Mouse (Mus musculus): ENCODE results near the gene Asb7.

DNA sequence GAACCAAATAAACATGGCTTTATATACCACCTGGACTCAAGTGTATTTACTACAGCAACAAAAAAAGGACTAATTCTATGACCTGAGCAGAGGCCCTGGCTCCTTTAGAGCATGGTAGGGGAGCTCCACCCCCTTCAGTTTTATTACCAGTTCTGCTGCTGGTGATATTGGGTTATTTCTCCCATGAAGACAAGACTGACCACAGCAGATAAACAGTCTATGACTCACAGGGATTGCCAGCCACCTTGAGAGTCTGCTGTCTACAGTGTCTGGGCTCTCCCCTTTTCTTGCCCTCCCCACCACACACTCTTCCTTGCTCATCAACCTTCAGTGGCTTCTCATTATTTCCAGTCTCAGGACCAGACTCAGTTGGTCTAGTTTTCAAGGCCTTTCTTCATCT is 87.5 kb downstream of the Asb7 start:
- no peak for TF ChIP-seq POLR2A (IDR thresholded peaks at IDR 0.05; ENCODE audit: low read depth, low read length)
- TF ChIP-seq CTCF (conservative IDR thresholded peaks at IDR 0.05; ENCODE audit: insufficient read depth, insufficient read length, low read depth, low read length), result no peak

Data from kidney, adult 2 months (tissue).